Mouse (Mus musculus) liver, postnatal 0 days (tissue): ENCODE data around the gene Mrgprd. TPM values are rescaled to one million over a fixed set of nuclear protein-coding genes. Genes with fewer than 3 reads are reported as not detected.

Experiments used
- ATAC-seq: fragments of 200-750 bp; cut with Nextera tagmentation; 2 replicates; pipeline ENCODE4 v1.8.0; 2017; ENCODE audit warnings: mild to moderate bottlenecking, moderate library complexity
- DNase-seq: peaks from one replicate; pipeline ENCODE4 v3.0.0-alpha.2; 2016
- H3K27ac ChIP-seq: fragments of 300-500 bp; sonication (generic); 2 replicates; pipeline ENCODE4 v1.5.1; 2014; ENCODE audit warnings: antibody characterized with exemption, moderate library complexity, mild to moderate bottlenecking, low read depth
- H3K27me3 ChIP-seq: fragments of 300-500 bp; sonication (generic); 2 replicates; pipeline ENCODE4 v1.6.1; 2014; ENCODE audit warnings: low read length, control low read depth, mixed read lengths; ENCODE audit not compliant: insufficient read depth
- H3K36me3 ChIP-seq: fragments of 300-500 bp; sonication (generic); replicated peaks from 2 replicates; pipeline ENCODE4 v1.6.1; 2014; ENCODE audit warnings: mild to moderate bottlenecking, control low read depth, low read length, moderate library complexity, mixed read lengths; ENCODE audit not compliant: insufficient read depth
- H3K4me1 ChIP-seq: fragments of 300-500 bp; sonication (generic); 2 replicates; pipeline ENCODE4 v1.6.1; 2014; ENCODE audit warnings: antibody characterized with exemption, mild to moderate bottlenecking, control low read depth; ENCODE audit not compliant: insufficient read depth
- H3K4me2 ChIP-seq: fragments of 300-500 bp; sonication (generic); 2 replicates; pipeline ENCODE4 v1.6.1; 2014; ENCODE audit warnings: low read depth, mild to moderate bottlenecking, low read length, moderate library complexity, mixed read lengths
- H3K4me3 ChIP-seq: fragments of 300-500 bp; sonication (generic); 2 replicates; pipeline ENCODE4 v1.5.1; 2014; ENCODE audit warnings: low read depth, low read length
- H3K9ac ChIP-seq: fragments of 300-500 bp; sonication (generic); replicated peaks from 2 replicates; pipeline ENCODE4 v1.6.1; 2014; ENCODE audit warnings: mild to moderate bottlenecking, moderate library complexity
- H3K9me3 ChIP-seq: fragments of 300-500 bp; sonication (generic); 2 replicates; pipeline ENCODE4 v1.6.1; 2016; ENCODE audit warnings: mild to moderate bottlenecking, control low read depth, low read length, mixed read lengths
- CTCF ChIP-seq: sonication (generic); IDR thresholded peaks from 2 replicates; pipeline ENCODE4 v1.5.1; 2016; ENCODE audit warnings: antibody characterized with exemption, low read depth
- EP300 ChIP-seq: IDR thresholded peaks from 2 replicates; pipeline ENCODE4 v1.6.1; 2016; ENCODE audit warnings: antibody characterized with exemption, low read depth, mild to moderate bottlenecking
- WGBS: fragments of 180-500 bp; shearing (Covaris S2); extraction: QIAGEN DNeasy Blood & Tissue Kit; methylation state at CpG from one replicate; pipeline ENCODE4 v1.1.7; 2014; ENCODE audit not compliant: insufficient replicate concordance; 5-methylcytosine and 5-hydroxymethylcytosine counted together
- polyA plus RNA-seq: library from polyadenylated mRNA; unstranded; fragments of >200 nt; fragmentation: Nextera tagmentation; extraction: Ambion mirVana; gene quantifications from 2 replicates; pipeline ENCODE4 v1.2.1, GENCODE M21; 2015

The Mrgprd gene
- polyA plus RNA-seq, 1 experiment from 2014 or later, result not detected

DNA sequence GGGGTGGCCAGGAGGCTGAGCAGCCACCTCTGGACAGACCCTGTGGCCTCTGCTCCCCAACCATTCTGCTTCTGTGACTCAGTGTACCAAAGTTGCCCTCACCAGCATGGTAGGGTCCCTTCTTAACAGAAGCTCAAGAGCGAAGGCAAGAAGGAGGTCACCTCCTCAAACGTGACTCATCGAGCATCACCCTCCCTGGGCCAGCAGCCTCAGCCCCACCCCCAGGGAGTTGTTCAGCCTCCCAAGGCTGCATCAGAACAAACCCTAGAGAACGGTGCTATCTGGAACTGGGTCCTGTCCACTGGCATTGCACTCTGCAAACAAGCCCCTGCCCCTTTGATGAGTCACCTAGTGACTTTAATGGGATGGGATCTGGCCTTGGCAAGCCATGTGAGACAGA is 5.8 kb upstream of the Mrgprd start:
- ATAC-seq, result no peak

GRCm38 (mm10) chr7:145309877-145310276 is 4.8 kb upstream of the Mrgprd start:
- Histone ChIP-seq H3K4me3 (no peak overlapping the region), H3K4me1 (no peaks in the 10 kb centered on the region), H3K36me3 (no peaks in the 10 kb centered on the region), H3K27ac (no peak overlapping the region), H3K27me3 (no peaks in the 10 kb centered on the region), H3K9ac (no peak overlapping the region), H3K4me2 (no peak overlapping the region), H3K9me3 (no peaks in the 10 kb centered on the region)
- WGBS, result 52% methylated on average over 1 of the region's 1 CpGs
- DNase-seq (no peak), ATAC-seq (no peak)
- no peak for TF ChIP-seq CTCF
- no peak for TF ChIP-seq EP300

More for the DNA sequence above, 5.8 kb upstream of the Mrgprd start:
- Histone ChIP-seq H3K27ac (no peak overlapping the region), H3K36me3 (no peaks in the 10 kb centered on the region), H3K4me2 (no peak overlapping the region), H3K9ac (no peak overlapping the region), H3K27me3 (no peaks in the 10 kb centered on the region), H3K4me3 (no peak overlapping the region), H3K9me3 (no peaks in the 10 kb centered on the region), H3K4me1 (no peaks in the 10 kb centered on the region)
- no peak for DNase-seq
- TF ChIP-seq EP300 (no peak), CTCF (no peak)
- 63% methylated on average over 4 of the region's 4 CpGs for WGBS

GRCm38 (mm10) chr7:145310526-145310925 is 4.1 kb upstream of the Mrgprd start:
- Histone ChIP-seq H3K9ac (no peak overlapping the region), H3K27ac (no peak overlapping the region), H3K9me3 (no peaks in the 10 kb centered on the region), H3K4me1 (no peaks in the 10 kb centered on the region), H3K27me3 (no peaks in the 10 kb centered on the region), H3K36me3 (no peaks in the 10 kb centered on the region), H3K4me3 (no peak overlapping the region), H3K4me2 (no peak overlapping the region)
- WGBS, result 36% methylated on average over 5 of the region's 5 CpGs
- DNase-seq (no peak), ATAC-seq (no peak)
- TF ChIP-seq CTCF, result no peak
- no peak for TF ChIP-seq EP300

DNA sequence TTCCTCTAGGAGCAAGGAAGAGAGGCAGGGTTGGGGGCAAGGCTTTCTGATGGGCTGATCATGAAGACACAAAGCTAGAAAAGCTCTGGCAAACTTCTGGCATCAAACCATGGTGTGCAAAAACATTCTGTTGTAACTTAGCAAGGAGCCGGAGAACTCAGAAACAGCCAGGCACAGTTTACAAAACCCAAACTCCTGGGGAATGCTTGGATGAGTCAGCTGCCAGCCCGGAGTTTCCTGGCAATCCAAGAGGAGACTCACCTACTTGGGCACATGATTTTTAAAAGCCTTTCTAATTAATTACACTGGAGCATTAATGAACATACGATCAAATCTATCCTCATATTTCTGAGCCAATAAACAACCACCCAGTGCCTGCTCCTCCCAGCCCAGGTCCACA is 2.5 kb upstream of the Mrgprd start:
- no peak overlapping the region for H3K9ac ChIP-seq
- no peaks in the 10 kb centered on the region for H3K4me1 ChIP-seq
- no peaks in the 10 kb centered on the region for H3K36me3 ChIP-seq
- DNase-seq (no peak), ATAC-seq (no peak)
- H3K4me2 ChIP-seq, result no peak overlapping the region
- 60% methylated on average over 3 of the region's 3 CpGs for WGBS
- no peak overlapping the region for H3K4me3 ChIP-seq
- no peaks in the 10 kb centered on the region for H3K27me3 ChIP-seq
- H3K9me3 ChIP-seq, result no peaks in the 10 kb centered on the region
- no peak overlapping the region for H3K27ac ChIP-seq
- no peak for TF ChIP-seq EP300
- no peak for TF ChIP-seq CTCF

DNA sequence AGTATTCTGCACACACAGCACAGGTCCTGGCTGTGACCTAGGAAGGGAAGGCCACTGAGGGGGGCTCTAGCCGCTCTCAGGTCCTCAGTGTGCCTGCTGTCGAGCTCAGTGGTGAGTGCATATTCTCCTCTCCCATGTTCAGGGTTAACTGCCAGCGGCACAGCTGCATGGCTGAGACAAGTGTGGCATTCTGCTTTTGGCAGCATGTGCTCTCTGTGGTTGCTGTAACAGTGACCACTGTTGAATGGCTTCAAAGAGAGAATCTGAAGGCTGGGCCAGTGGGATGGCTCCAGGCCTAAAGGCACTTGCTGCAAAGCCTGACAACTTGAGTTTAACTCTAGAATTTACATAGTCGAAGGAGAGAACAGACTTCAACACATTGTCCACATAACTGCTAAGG is 2.9 kb downstream of the Mrgprd start:
- H3K9me3 ChIP-seq, result no peaks in the 10 kb centered on the region
- H3K27me3 ChIP-seq, result no peaks in the 10 kb centered on the region
- DNase-seq, result no peak
- no peaks in the 10 kb centered on the region for H3K4me1 ChIP-seq
- 49% methylated on average over 4 of the region's 4 CpGs for WGBS
- no peak for ATAC-seq
- no peak overlapping the region for H3K4me3 ChIP-seq
- H3K36me3 ChIP-seq, result no peaks in the 10 kb centered on the region
- no peak overlapping the region for H3K9ac ChIP-seq
- H3K27ac ChIP-seq, result no peak overlapping the region
- no peak overlapping the region for H3K4me2 ChIP-seq
- no peak for TF ChIP-seq CTCF
- no peak for TF ChIP-seq EP300

DNA sequence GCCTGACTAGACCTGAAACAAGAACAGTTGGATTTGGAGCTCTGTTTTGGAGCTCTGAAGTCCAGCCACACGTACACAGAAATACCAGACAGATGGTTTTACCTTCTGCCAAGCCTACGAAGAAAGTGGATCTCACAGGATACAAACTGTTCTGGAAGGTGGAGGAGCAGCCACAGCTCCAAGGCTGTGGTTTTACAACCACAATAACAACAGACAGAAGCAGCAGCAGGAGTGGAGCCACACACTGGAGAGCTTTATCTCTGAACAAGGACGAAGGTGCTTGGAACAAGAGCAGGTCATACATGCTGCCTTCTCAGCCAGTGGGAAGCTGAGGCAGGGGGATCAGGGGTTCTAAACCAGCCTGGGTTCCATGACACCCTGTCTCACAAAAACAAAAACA is 4.8 kb downstream of the Mrgprd start:
- no peak overlapping the region for H3K27ac ChIP-seq
- WGBS, result 43% methylated on average over 3 of the region's 3 CpGs
- DNase-seq (no peak), ATAC-seq (no peak)
- H3K36me3 ChIP-seq, result no peaks in the 10 kb centered on the region
- no peak overlapping the region for H3K4me3 ChIP-seq
- no peaks in the 10 kb centered on the region for H3K9me3 ChIP-seq
- TF ChIP-seq EP300, result no peak
- TF ChIP-seq CTCF, result no peak
- no peaks in the 10 kb centered on the region for H3K4me1 ChIP-seq
- no peak overlapping the region for H3K9ac ChIP-seq
- H3K27me3 ChIP-seq, result no peaks in the 10 kb centered on the region
- no peak overlapping the region for H3K4me2 ChIP-seq

DNA sequence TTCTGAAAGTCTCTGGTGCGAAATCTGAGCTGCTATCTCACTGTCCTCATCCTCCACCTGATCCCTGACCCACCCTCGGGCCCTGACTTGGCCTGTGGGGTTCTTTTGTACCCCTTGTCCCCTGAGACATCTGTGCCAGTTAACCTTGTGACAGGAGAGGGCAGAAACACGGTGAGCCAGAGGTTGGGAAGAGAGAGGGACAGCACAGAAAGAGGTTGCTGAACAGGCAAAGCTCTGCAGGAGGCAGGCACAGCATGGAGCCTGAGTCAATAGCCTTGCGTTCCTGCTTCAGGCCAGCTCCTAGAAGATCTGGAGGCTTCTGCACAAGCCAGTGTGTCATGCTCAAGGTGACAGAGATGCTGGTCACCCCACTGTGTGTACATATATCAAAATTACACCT is 9.0 kb downstream of the Mrgprd start:
- no peaks in the 10 kb centered on the region for H3K4me1 ChIP-seq
- no peaks in the 10 kb centered on the region for H3K36me3 ChIP-seq
- no peak overlapping the region for H3K4me3 ChIP-seq
- H3K27ac ChIP-seq, result no peak overlapping the region
- DNase-seq (no peak), ATAC-seq (no peak)
- no peaks in the 10 kb centered on the region for H3K27me3 ChIP-seq
- H3K9ac ChIP-seq, result no peak overlapping the region
- TF ChIP-seq EP300, result no peak
- TF ChIP-seq CTCF, result no peak
- WGBS, result 34% methylated on average over 4 of the region's 4 CpGs
- no peak overlapping the region for H3K4me2 ChIP-seq
- no peaks in the 10 kb centered on the region for H3K9me3 ChIP-seq
